Mouse (Mus musculus) embryo, embryonic 10 days (tissue): ENCODE results near the gene Calhm5.

Experiments
- DNase-seq: peaks from one replicate; pipeline ENCODE4 v3.0.0-alpha.2; 2015; ENCODE audit warnings: low spot score

Calhm5 gene

GRCm38 (mm10) chr10:34096418-34096883 is at the start of gene Calhm5:
Calhm5 (minus strand) TSS chr10:34096519.
- peak; percentile 63 for DNase-seq

GRCm38 (mm10) chr10:34141693-34142092 is 45.4 kb upstream of the Calhm5 start:
- DNase-seq, result no peak

GRCm38 (mm10) chr10:34139768-34140167 is 43.4 kb upstream of the Calhm5 start:
- DNase-seq, result no peak

- no peak for DNase-seq
These were observed 41.7 kb upstream of the Calhm5 start for GRCm38 (mm10) chr10:34138027-34138426.

GRCm38 (mm10) chr10:34136432-34136831 is 40.1 kb upstream of the Calhm5 start:
- DNase-seq, result peak; percentile 73

GRCm38 (mm10) chr10:34131356-34131755 is 35.0 kb upstream of the Calhm5 start:
- DNase-seq, result no peak

GRCm38 (mm10) chr10:34128391-34128790 is 32.1 kb upstream of the Calhm5 start:
- no peak for DNase-seq

GRCm38 (mm10) chr10:34127392-34128378 is 31.4 kb upstream of the Calhm5 start, which contains the start of gene Calhm6:
Calhm6 (minus strand) TSS chr10:34127984.
- DNase-seq, result peak; percentile 70

- no peak for DNase-seq
These were observed 22.1 kb upstream of the Calhm5 start for GRCm38 (mm10) chr10:34118421-34118820.

GRCm38 (mm10) chr10:34117770-34118169 is 21.5 kb upstream of the Calhm5 start:
- DNase-seq, result no peak

- DNase-seq, result no peak
These were observed 20.8 kb upstream of the Calhm5 start for GRCm38 (mm10) chr10:34117131-34117530.

- DNase-seq, result peak; percentile 9
These were observed 15.8 kb upstream of the Calhm5 start for GRCm38 (mm10) chr10:34111964-34112738.

GRCm38 (mm10) chr10:34110863-34111465 is 14.6 kb upstream of the Calhm5 start:
- no peak for DNase-seq

- no peak for DNase-seq
These were observed 355 bp downstream of the Calhm5 start for GRCm38 (mm10) chr10:34095964-34096363.

- DNase-seq, result no peak
These were observed 1.2 kb downstream of the Calhm5 start for GRCm38 (mm10) chr10:34095147-34095546.

- peak; percentile 11 for DNase-seq
These were observed 4.4 kb downstream of the Calhm5 start for GRCm38 (mm10) chr10:34091888-34092287.

GRCm38 (mm10) chr10:34090481-34090880 is 5.8 kb downstream of the Calhm5 start:
- no peak for DNase-seq

GRCm38 (mm10) chr10:34089517-34089916 is 6.8 kb downstream of the Calhm5 start:
- no peak for DNase-seq

GRCm38 (mm10) chr10:34088515-34088914 is 7.8 kb downstream of the Calhm5 start:
- DNase-seq, result no peak

GRCm38 (mm10) chr10:34086514-34086913 is 9.8 kb downstream of the Calhm5 start:
- no peak for DNase-seq

GRCm38 (mm10) chr10:34074522-34075200 is 21.7 kb downstream of the Calhm5 start:
- no peak for DNase-seq

- DNase-seq, result no peak
These were observed 24.7 kb downstream of the Calhm5 start for GRCm38 (mm10) chr10:34071650-34072049.
